Mouse (Mus musculus) mammary gland, adult 2 months (tissue): ENCODE data around the gene Fam193b. TPM values are rescaled to one million over a fixed set of nuclear protein-coding genes. Genes with fewer than 3 reads are reported as not detected.

ENCODE experiments used
- polyA plus RNA-seq: library from polyadenylated mRNA; depleted of rRNA; stranded (reverse); fragments of >200 nt; gene quantifications from 2 replicates; pipeline ENCODE4 v1.2.3, GENCODE M21; 2012; ENCODE audit warnings: low replicate concordance; rRNA removed

Gene Fam193b
- polyA plus RNA-seq, result 111 and 142 TPM in 2 replicates

GRCm38 (mm10) chr13:55571027-55571751 lies at the start of gene Fam193b:
Gene Fam193b, minus strand, starts transcription at chr13:55571120.

GRCm38 (mm10) chr13:55599566-55600540 lies 28.9 kb upstream of the Fam193b start, which contains the start of gene B4galt7:
Gene B4galt7, plus strand, starts transcription at chr13:55599896.

GRCm38 (mm10) chr13:55573432-55573831 lies 2.5 kb upstream of the Fam193b start, which contains the start of gene Tmed9:
Gene Tmed9, plus strand, starts transcription at chr13:55573732.

GRCm38 (mm10) chr13:55536194-55537175 lies 34.4 kb downstream of the Fam193b start, which contains the start of gene Ddx41:
Gene Ddx41, minus strand, starts transcription at chr13:55536658.

GRCm38 (mm10) chr13:55529198-55529915 lies 41.6 kb downstream of the Fam193b start, which contains the start of gene Dok3:
Gene Dok3, minus strand, starts transcription at chr13:55529296.

GRCm38 (mm10) chr13:55513111-55513748 lies 57.7 kb downstream of the Fam193b start, which contains the start of gene Pdlim7:
Gene Pdlim7, minus strand, starts transcription at chr13:55513676.

Other genes with a start within 250 kb of the Fam193b start
- 65.1 and 67.8 TPM in 2 replicates for gene Rab24, start 249.2 kb downstream of the Fam193b start, polyA plus RNA-seq
- gene Mxd3, start 241.3 kb downstream of the Fam193b start, polyA plus RNA-seq, result 2.5 and 5.3 TPM in 2 replicates
- gene Lman2, start 208.3 kb downstream of the Fam193b start, polyA plus RNA-seq, result 114 and 147 TPM in 2 replicates
- gene Rgs14, start 201.4 kb downstream of the Fam193b start, polyA plus RNA-seq, result 17.6 and 42.7 TPM in 2 replicates
- gene Slc34a1, start 172.9 kb downstream of the Fam193b start, polyA plus RNA-seq, result 0.47 and 0.53 TPM in 2 replicates
- gene Pfn3, start 155.9 kb downstream of the Fam193b start, polyA plus RNA-seq, result not detected in 2 replicates
- gene F12, start 144.3 kb downstream of the Fam193b start, polyA plus RNA-seq, result 0.16 and 3.2 TPM in 2 replicates
- gene Grk6, start 126.0 kb downstream of the Fam193b start, polyA plus RNA-seq, result 93.6 and 123 TPM in 2 replicates
- 5.0 and 42.2 TPM in 2 replicates for gene Prr7, start 106.9 kb downstream of the Fam193b start, polyA plus RNA-seq
- 54.6 and 75.0 TPM in 2 replicates for gene Dbn1, start 83.0 kb downstream of the Fam193b start, polyA plus RNA-seq
- 89.3 and 232 TPM in 2 replicates for gene Pdlim7, start 57.4 kb downstream of the Fam193b start, polyA plus RNA-seq
- 39.2 and 137 TPM in 2 replicates for gene Dok3, start 41.8 kb downstream of the Fam193b start, polyA plus RNA-seq
- 50.1 and 68.2 TPM in 2 replicates for gene Ddx41, start 34.5 kb downstream of the Fam193b start, polyA plus RNA-seq
- gene Tmed9, start 2.6 kb upstream of the Fam193b start, polyA plus RNA-seq, result 48.5 and 54.2 TPM in 2 replicates
- 22.1 and 27.1 TPM in 2 replicates for gene B4galt7, start 28.8 kb upstream of the Fam193b start, polyA plus RNA-seq
- 13.8 and 18.4 TPM in 2 replicates for gene Caml, start 51.9 kb upstream of the Fam193b start, polyA plus RNA-seq
- 10.4 and 12.9 TPM in 2 replicates for gene Ddx46, start 63.9 kb upstream of the Fam193b start, polyA plus RNA-seq
- gene B230219D22Rik, start 122.0 kb upstream of the Fam193b start, polyA plus RNA-seq, result 20.9 and 35.0 TPM in 2 replicates
- 38.8 and 53.6 TPM in 2 replicates for gene Txndc15, start 143.5 kb upstream of the Fam193b start, polyA plus RNA-seq
- 13.1 and 17.9 TPM in 2 replicates for gene Pcbd2, start 156.2 kb upstream of the Fam193b start, polyA plus RNA-seq
- gene Catsper3, start 213.4 kb upstream of the Fam193b start, polyA plus RNA-seq, result not detected in 2 replicates